Mouse (Mus musculus): ENCODE measurements around the gene Tmem252.

DNA sequence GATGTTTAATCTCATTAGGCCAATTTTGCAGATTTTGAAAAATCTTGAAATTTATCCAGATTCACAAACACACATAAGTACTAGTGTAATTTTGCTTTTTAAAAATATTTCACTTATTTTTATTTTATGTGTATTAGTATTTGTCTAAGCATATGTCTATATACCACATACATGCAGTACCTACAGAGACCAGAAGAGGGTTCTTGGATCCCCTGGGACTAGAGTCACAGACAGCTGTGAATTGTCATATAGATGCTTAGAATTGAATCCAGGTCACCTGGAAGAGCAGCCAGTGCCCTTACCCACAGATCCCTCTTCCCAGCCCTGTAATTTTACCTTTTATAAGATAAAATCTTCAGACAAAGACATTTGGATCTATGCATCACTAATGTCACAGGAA, 26.1 kb downstream of the Tmem252 start:
- no peak for TF ChIP-seq CTCF (IDR thresholded peaks at IDR 0.05; ENCODE audit: low read depth, low read length)
- TF ChIP-seq GATA1 (IDR thresholded peaks at IDR 0.05; ENCODE audit: borderline replicate concordance, low read length): no peak
- TF ChIP-seq GATA2 (IDR thresholded peaks at IDR 0.05; ENCODE audit: borderline replicate concordance, low read depth, low read length): no peak
